In the genomic region with DNA sequence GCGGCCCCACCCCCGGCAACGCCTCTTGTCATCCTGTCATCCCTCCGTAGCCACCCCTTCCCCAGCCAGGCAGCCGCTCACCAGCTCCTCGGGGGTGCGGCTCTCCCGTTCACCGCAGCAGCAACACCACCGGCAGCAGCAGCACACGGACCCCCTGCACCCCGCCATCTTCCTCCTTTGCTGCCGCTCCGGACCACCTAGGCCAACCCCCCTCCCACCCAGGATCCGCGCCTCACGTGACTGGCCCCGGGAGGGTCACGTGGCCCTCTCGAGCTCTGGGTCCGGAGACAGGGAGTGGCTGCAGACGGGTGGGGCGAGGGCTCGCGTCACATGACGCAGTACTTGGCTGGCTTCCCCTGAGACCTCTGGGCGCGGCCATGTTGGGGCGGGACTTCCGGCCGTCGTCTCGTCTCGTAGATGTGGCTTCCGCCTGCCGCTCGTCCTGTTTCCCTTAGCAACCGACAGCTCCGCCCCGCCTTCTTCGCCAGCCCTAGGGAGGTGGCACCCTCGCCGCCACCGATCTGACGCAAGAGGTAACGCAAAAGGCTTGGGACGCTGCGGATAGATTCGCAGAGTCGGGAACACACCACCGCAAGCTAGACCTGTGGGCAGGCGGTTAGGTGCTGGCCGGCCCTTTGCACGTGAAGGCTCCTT, we compare ENCODE assay signal across 7 mouse cellular contexts. TPM values are rescaled to one million over a fixed set of nuclear protein-coding genes. Genes with fewer than 3 reads are reported as not detected.
DNase-seq lines count a peak whose midpoint lies in the region; ATAC-seq lines count a peak whose summit lies in the region.

A gene (minus strand): TSS at position 222 of the 654 bp plus-strand sequence.
A gene (plus strand): TSS at position 478 of the 654 bp plus-strand sequence.

- under 1% methylated on average over 54 of the region's 54 CpGs for WGBS in embryonic facial prominence, embryonic 11.5 days
- under 1% methylated on average over 54 of the region's 54 CpGs for WGBS in limb, embryonic 10.5 days
- WGBS in midbrain, embryonic 13.5 days: 0% methylated on average over 54 of the region's 54 CpGs

- peak; percentile 100 for DNase-seq in adrenal gland, postnatal 14 days
- DNase-seq in embryonic facial prominence, embryonic 11.5 days (ENCODE audit: low spot score): peak; percentile 100
- peak; percentile 99 for DNase-seq in kidney, adult 11 months
- DNase-seq in limb, embryonic 10.5 days (ENCODE audit: low spot score): peak; percentile 99
- peak; percentile 98 for DNase-seq in spleen, adult 12 weeks (ENCODE audit: low spot score)

- no peaks in the 10 kb centered on the region for H3K27me3 ChIP-seq in embryonic facial prominence, embryonic 11.5 days (ENCODE audit: control insufficient read depth, insufficient read depth, low read length)
- H3K27me3 ChIP-seq in limb, embryonic 10.5 days (ENCODE audit: low read depth, poor library complexity, severe bottlenecking): no peaks in the 10 kb centered on the region
- no peaks in the 10 kb centered on the region for H3K27me3 ChIP-seq in midbrain, embryonic 13.5 days

- H3K4me2 ChIP-seq in embryonic facial prominence, embryonic 11.5 days (ENCODE audit: low read depth, low read length): peak within 1 kb of the TSS; percentile 73
- peak within 1 kb of the TSS; percentile 91 for H3K4me2 ChIP-seq in midbrain, embryonic 13.5 days (replicated peaks)

- peak within 1 kb of the TSS; percentile 70 for H3K27ac ChIP-seq in embryonic facial prominence, embryonic 11.5 days (replicated peaks; ENCODE audit: low read depth, low read length)
- peak within 1 kb of the TSS; percentile 86 for H3K27ac ChIP-seq in limb, embryonic 10.5 days
- H3K27ac ChIP-seq in midbrain, embryonic 13.5 days: peak within 1 kb of the TSS; percentile 90

- peak within 1 kb of the TSS; percentile 74 for H3K9ac ChIP-seq in embryonic facial prominence, embryonic 11.5 days (replicated peaks; ENCODE audit: low read length)
- peak within 1 kb of the TSS; percentile 93 for H3K9ac ChIP-seq in midbrain, embryonic 13.5 days (replicated peaks)

- no peaks in the 10 kb centered on the region for H3K9me3 ChIP-seq in embryonic facial prominence, embryonic 11.5 days (replicated peaks; ENCODE audit: control insufficient read depth, low read length)
- no peaks in the 10 kb centered on the region for H3K9me3 ChIP-seq in limb, embryonic 10.5 days (replicated peaks)
- no peaks in the 10 kb centered on the region for H3K9me3 ChIP-seq in midbrain, embryonic 13.5 days

- no peaks in the 10 kb centered on the region for H3K4me1 ChIP-seq in embryonic facial prominence, embryonic 11.5 days (ENCODE audit: control insufficient read depth, insufficient read depth, low read length)
- H3K4me1 ChIP-seq in limb, embryonic 10.5 days: peaks cover 49% of the 10 kb centered on the region
- peaks cover 61% of the 10 kb centered on the region for H3K4me1 ChIP-seq in midbrain, embryonic 13.5 days (replicated peaks)

- ATAC-seq in embryonic facial prominence, embryonic 11.5 days (replicated peaks; ENCODE audit: insufficient number of reproducible peaks, low FRiP score, low TSS enrichment, low read depth): peak; percentile 92
- ATAC-seq in granulocyte monocyte progenitor cell, adult 5-6 weeks (replicated peaks; ENCODE audit: poor library complexity, severe bottlenecking): peak; percentile 78
- peak; percentile 87 for ATAC-seq in midbrain, embryonic 13.5 days

- no peaks in the 10 kb centered on the region; the same call in 1 of the 2 replicates for H3K36me3 ChIP-seq in embryonic facial prominence, embryonic 11.5 days (replicated peaks; ENCODE audit: control insufficient read depth, insufficient read depth, low read depth, low read length)
- H3K36me3 ChIP-seq in limb, embryonic 10.5 days: peaks cover 40% of the 10 kb centered on the region
- peaks cover 25% of the 10 kb centered on the region for H3K36me3 ChIP-seq in midbrain, embryonic 13.5 days

- peak within 1 kb of the TSS; percentile 88 for H3K4me3 ChIP-seq in embryonic facial prominence, embryonic 11.5 days (ENCODE audit: low read depth, low read length)
- H3K4me3 ChIP-seq in limb, embryonic 10.5 days: peak within 1 kb of the TSS; percentile 70
- H3K4me3 ChIP-seq in midbrain, embryonic 13.5 days (replicated peaks): peak within 1 kb of the TSS; percentile 91

RNA-seq across cellular contexts. Expression of the first gene that starts in this region (rescaled TPM):
- total RNA-seq in adrenal gland, postnatal 14 days (2021): 9.7 and 12.0 TPM in 2 replicates
- 8.9 and 9.8 TPM in 2 replicates for polyA plus RNA-seq in embryonic facial prominence, embryonic 11.5 days (2014; fragmentation: Nextera tagmentation; extraction: Ambion mirVana)
- 7.4 and 9.1 TPM in 2 replicates for total RNA-seq in granulocyte monocyte progenitor cell, adult 5-6 weeks (2014; fragmentation: Nextera tagmentation)
- total RNA-seq in granulocyte monocyte progenitor cell, adult 5-6 weeks (2017): 1.3 and 4.3 TPM in 2 replicates
- 6.3 and 9.1 TPM in 2 replicates for polyA plus RNA-seq in limb, embryonic 10.5 days (2016; fragmentation: Nextera tagmentation; extraction: Ambion mirVana)
- polyA plus RNA-seq in midbrain, embryonic 13.5 days (2015; fragmentation: Nextera tagmentation; extraction: Ambion mirVana): 33.9 and 35.3 TPM in 2 replicates

RNA-seq across cellular contexts. Expression of the second gene that starts in this region (rescaled TPM):
- 42.6 and 46.6 TPM in 2 replicates for total RNA-seq in adrenal gland, postnatal 14 days (2021)
- polyA plus RNA-seq in embryonic facial prominence, embryonic 11.5 days (2014; fragmentation: Nextera tagmentation; extraction: Ambion mirVana): 13.5 and 14.1 TPM in 2 replicates
- 5.4 and 7.6 TPM in 2 replicates for total RNA-seq in granulocyte monocyte progenitor cell, adult 5-6 weeks (2014; fragmentation: Nextera tagmentation)
- 2.7 and 9.0 TPM in 2 replicates for total RNA-seq in granulocyte monocyte progenitor cell, adult 5-6 weeks (2017)
- 23.3 and 25.8 TPM in 2 replicates for polyA plus RNA-seq in limb, embryonic 10.5 days (2016; fragmentation: Nextera tagmentation; extraction: Ambion mirVana)
- polyA plus RNA-seq in midbrain, embryonic 13.5 days (2015; fragmentation: Nextera tagmentation; extraction: Ambion mirVana): 26.6 and 28.4 TPM in 2 replicates

Comparison
In these comparisons a context has a peak if more than half of its experiments do, and no peak if none do; other contexts are left out.
1. Peak in every context shown above with its lines: DNase-seq, ATAC-seq, H3K4me3 ChIP-seq and H3K27ac ChIP-seq.